ENCODE assay signal across 11 mouse cellular contexts in genomic region chr13:46818374-46818773, GRCm38 (mm10).
A peak's percentile ranks its signal among the peaks of the same experiment; 100 is the strongest.
DNase-seq lines count a peak whose midpoint lies in the region; ATAC-seq and TF ChIP-seq lines count a peak whose summit lies in the region.
"Had no signal": no experiment of that assay in that cellular context is flagged by ENCODE, and none has a peak within 500 bp of the region (broad histone marks: within the 10 kb centered on the region; RNA-seq: fewer than 3 reads in every experiment).

No protein-coding gene starts in this region.

- no peak overlapping the region for H3K4me3 ChIP-seq in lung, adult 2 months (replicated peaks; ENCODE audit: extremely low read depth, low read depth, low read length)

- no peak for TF ChIP-seq POLR2A in lung, adult 2 months (IDR thresholded peaks at IDR 0.05; ENCODE audit: borderline replicate concordance, extremely low read depth, low read depth, low read length)

- no peak for ATAC-seq in megakaryocyte, adult 5-6 weeks (ENCODE audit: poor library complexity, severe bottlenecking)

- no peak for TF ChIP-seq CTCF in lung, adult 2 months (IDR thresholded peaks at IDR 0.05; ENCODE audit: insufficient read depth, low read length)

- H3K4me1 ChIP-seq in lung, adult 2 months (ENCODE audit: control insufficient read depth, insufficient read depth, low read length): no peaks in the 10 kb centered on the region

- 52% methylated on average over 9 of the region's 9 CpGs for WGBS in lung, adult 2 months

- DNase-seq in lung, adult 18-20 months: peak; percentile 15 to 28
- DNase-seq in lung, adult 2 months: no peak
- peak; percentile 36 for DNase-seq in heart, adult 8-10 months (ENCODE audit: low spot score)
- DNase-seq in kidney, postnatal 10 days: peak; percentile 50
- peak; percentile 70 for DNase-seq in skeletal muscle tissue, adult 2 months (ENCODE audit: low read depth, low spot score)
- DNase-seq in cerebellum, postnatal 4 days (ENCODE audit: low spot score in 2 of 2): no peak
- DNase-seq: adrenal gland, adult 2 months; cerebellum, postnatal 25 days; left cerebral cortex, postnatal 4 days; right cerebral cortex, postnatal 4 days had no signal

Comparison
In these comparisons a context has a peak if more than half of its experiments do, and no peak if none do; other contexts are left out.
1. DNase-seq: peak in lung, adult 18-20 months (2 of 2), heart, adult 8-10 months (single experiment), kidney, postnatal 10 days (single experiment) and skeletal muscle tissue, adult 2 months (single experiment); none in lung, adult 2 months (single experiment) and cerebellum, postnatal 4 days (0 of 2).